In the genomic region with DNA sequence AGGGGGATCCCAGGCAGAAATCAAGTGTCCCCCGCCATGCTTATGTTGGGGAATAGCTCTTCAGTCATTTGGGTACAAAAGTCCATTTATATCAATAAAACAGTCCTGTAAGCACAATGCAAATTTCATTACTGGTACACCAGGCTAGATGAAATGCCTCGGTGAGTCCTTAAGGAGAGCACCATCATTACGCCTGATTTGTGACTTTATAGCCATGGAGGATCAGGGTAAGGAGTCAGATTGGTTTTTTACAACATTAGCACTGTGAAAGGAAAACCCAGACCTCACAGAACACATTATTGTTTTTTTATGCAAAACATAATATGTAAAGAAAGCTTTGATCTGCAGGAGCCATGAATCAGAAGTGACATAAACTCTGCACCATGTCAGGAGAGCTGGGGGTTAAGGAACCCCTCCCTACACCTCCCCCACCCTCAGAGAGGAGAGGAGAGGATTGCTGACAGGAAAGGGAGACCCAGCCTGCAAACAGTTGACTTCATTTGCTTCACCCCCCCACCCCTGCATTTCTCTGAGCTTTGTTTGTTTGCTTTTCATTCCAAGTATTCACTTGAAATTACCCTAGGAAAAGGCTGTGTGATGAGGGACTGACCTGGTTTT, we compare ENCODE assay signal across 17 mouse cellular contexts.
"Had no signal": no experiment of that assay in that cellular context is flagged by ENCODE, and none has a peak within 500 bp of the region (broad histone marks: within the 10 kb centered on the region; RNA-seq: fewer than 3 reads in every experiment).

No protein-coding gene starts in this region.

- H3K27me3 ChIP-seq: intestine, embryonic 15.5 days; limb, embryonic 12.5 days; liver, embryonic 13.5 days; lung, embryonic 15.5 days; midbrain, embryonic 12.5 days; neural tube, embryonic 13.5 days had no signal

- H3K9ac ChIP-seq: intestine, embryonic 15.5 days; limb, embryonic 12.5 days; liver, embryonic 13.5 days; liver, postnatal 0 days; lung, embryonic 15.5 days; midbrain, embryonic 12.5 days; neural tube, embryonic 13.5 days had no signal

- H3K4me1 ChIP-seq: intestine, embryonic 15.5 days; limb, embryonic 12.5 days; liver, embryonic 13.5 days; lung, embryonic 15.5 days; midbrain, embryonic 12.5 days had no signal

- DNase-seq: kidney, adult 18-20 months; kidney, postnatal 14 days; liver; liver, embryonic 13.5 days; liver, postnatal 0 days; lung, postnatal 14 days; right cerebral cortex, adult 18-20 months; right cerebral cortex, postnatal 25 days; thymus, adult 18-20 months; thymus, postnatal 14 days had no signal

- H3K4me3 ChIP-seq: intestine, embryonic 15.5 days; layer of hippocampus, adult 2 months; limb, embryonic 12.5 days; liver, embryonic 13.5 days; lung, embryonic 15.5 days; midbrain, embryonic 12.5 days; neural tube, embryonic 13.5 days had no signal

- H3K27ac ChIP-seq: intestine, embryonic 15.5 days; layer of hippocampus, adult 2 months; limb, embryonic 12.5 days; liver, embryonic 13.5 days; lung, embryonic 15.5 days; midbrain, embryonic 12.5 days; neural tube, embryonic 13.5 days; stomach, postnatal 0 days had no signal

- H3K9me3 ChIP-seq: intestine, embryonic 15.5 days; limb, embryonic 12.5 days; liver, embryonic 13.5 days; lung, embryonic 15.5 days; midbrain, embryonic 12.5 days; neural tube, embryonic 13.5 days had no signal

- H3K36me3 ChIP-seq: intestine, embryonic 15.5 days; limb, embryonic 12.5 days; liver, embryonic 13.5 days; lung, embryonic 15.5 days; midbrain, embryonic 12.5 days; neural tube, embryonic 13.5 days had no signal

- ATAC-seq: intestine, embryonic 15.5 days; liver, postnatal 0 days had no signal

- H3K4me2 ChIP-seq: intestine, embryonic 15.5 days; limb, embryonic 12.5 days; liver, embryonic 13.5 days; lung, embryonic 15.5 days; midbrain, embryonic 12.5 days; neural tube, embryonic 13.5 days had no signal
